Mouse (Mus musculus): Measurements from ENCODE around the gene Negr1. TPM values are rescaled to one million over a fixed set of nuclear protein-coding genes. Genes with fewer than 3 reads are reported as not detected.

The Negr1 gene
- polyA plus RNA-seq, 1 experiment from 2014 or later: not detected

DNA sequence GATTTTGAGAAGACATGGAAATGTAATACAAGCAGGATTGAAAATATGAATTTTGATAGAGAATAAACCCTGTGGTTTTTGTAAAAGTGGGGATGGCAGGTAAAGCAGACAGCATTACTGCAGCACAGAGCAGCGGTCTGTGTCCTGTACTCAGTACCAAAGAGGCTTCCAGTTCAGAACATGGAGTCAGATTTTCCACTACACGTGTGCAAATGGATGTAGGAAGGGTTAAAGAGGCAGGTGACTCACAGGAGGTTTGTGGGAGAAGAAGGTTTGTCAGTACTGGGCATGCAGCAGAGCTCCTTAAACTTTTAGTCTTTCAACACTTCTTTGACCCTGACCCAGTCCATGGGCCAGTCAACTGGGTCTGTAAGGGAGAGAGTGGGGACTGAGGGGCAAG is 409.5 kb downstream of the Negr1 start:
- Histone ChIP-seq H3K9ac (replicated peaks) (no peak overlapping the region), H3K4me3 (ENCODE audit: low read depth, low read length) (no peak overlapping the region), H3K4me2 (ENCODE audit: low read depth, low read length) (no peak overlapping the region), H3K9me3 (ENCODE audit: low read length) (no peaks in the 10 kb centered on the region), H3K27me3 (ENCODE audit: insufficient read depth, low read length) (no peaks in the 10 kb centered on the region), H3K36me3 (replicated peaks; ENCODE audit: insufficient read depth, low read length) (no peaks in the 10 kb centered on the region), H3K27ac (ENCODE audit: low read depth) (no peak overlapping the region), H3K4me1 (ENCODE audit: insufficient read depth) (no peaks in the 10 kb centered on the region)
- ATAC-seq (no peak), DNase-seq (no peak)
- no peak for TF ChIP-seq CTCF (IDR thresholded peaks at IDR 0.05; ENCODE audit: low read depth)
- 59% methylated on average over 2 of the region's 2 CpGs for WGBS (ENCODE audit: insufficient replicate concordance)

DNA sequence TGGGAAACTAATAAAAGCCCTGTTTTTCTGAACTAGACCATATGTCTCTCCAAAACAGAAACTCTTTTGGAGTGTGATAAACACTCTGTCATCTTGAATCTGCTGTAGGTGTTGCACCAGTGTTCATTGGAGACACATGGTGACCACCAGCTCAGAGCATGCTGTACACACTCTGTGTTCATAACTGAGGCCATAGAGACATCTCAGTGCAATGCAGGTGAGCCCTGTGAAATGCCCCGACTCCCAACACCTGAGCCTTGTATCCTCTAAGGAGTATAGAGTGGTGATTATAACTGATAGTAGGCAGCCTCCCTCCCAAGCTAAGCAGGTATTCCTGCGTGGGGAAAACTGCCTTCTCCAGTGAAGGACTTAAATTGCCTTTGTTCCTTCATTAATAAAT is 415.2 kb downstream of the Negr1 start:
- no peak for DNase-seq
- 60% methylated on average over 2 of the region's 2 CpGs for WGBS (ENCODE audit: insufficient replicate concordance)
- no peaks in the 10 kb centered on the region for H3K36me3 ChIP-seq (replicated peaks; ENCODE audit: insufficient read depth, low read length)

DNA sequence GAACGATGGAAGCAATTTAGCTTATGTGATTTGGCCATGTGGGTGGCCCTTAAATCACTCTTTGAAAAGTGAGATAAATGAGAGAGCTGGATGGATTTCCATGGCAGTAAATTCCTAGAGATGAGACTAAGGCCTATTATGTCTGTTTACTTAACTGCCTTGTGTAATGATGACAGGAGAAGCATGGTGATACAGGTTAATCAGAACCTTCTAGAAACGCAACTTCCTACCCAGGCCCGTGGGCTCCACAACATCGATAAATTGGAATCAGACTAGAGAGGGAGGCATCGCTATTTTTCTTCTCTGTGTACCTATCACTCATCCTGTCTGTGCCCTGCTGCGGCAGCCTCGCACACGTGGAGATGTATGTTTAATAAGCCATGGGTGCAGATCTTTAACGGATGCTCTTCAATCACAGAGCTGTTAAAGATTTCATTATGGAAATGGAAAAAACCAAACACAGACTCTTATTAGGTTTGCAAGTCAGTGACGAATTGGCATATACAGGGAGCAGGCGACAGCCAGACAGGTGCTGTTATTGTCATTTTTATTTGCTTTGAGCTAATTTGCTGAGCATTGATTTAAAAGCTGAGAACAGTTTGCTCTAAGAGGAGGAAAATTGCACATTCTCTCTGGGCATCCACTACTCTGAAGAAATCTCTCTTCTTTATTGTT is 418.6 kb downstream of the Negr1 start:
- no peak for TF ChIP-seq CTCF (IDR thresholded peaks at IDR 0.05; ENCODE audit: low read depth)
- no peak for TF ChIP-seq EP300 (IDR thresholded peaks at IDR 0.05; ENCODE audit: low read depth)
- 74% methylated on average over 11 of the region's 11 CpGs for WGBS (ENCODE audit: insufficient replicate concordance)
- Histone ChIP-seq H3K4me1 (ENCODE audit: insufficient read depth) (no peaks in the 10 kb centered on the region), H3K27me3 (ENCODE audit: insufficient read depth, low read length) (no peaks in the 10 kb centered on the region), H3K4me2 (ENCODE audit: low read depth, low read length) (no peak overlapping the region), H3K27ac (ENCODE audit: low read depth) (no peak overlapping the region), H3K9ac (replicated peaks) (no peak overlapping the region), H3K4me3 (ENCODE audit: low read depth, low read length) (no peak overlapping the region), H3K36me3 (replicated peaks; ENCODE audit: insufficient read depth, low read length) (no peaks in the 10 kb centered on the region), H3K9me3 (ENCODE audit: low read length) (no peaks in the 10 kb centered on the region)
- DNase-seq (no peak), ATAC-seq (no peak)

More for the DNA sequence above, 415.2 kb downstream of the Negr1 start:
- Histone ChIP-seq H3K9ac (replicated peaks) (no peak overlapping the region), H3K4me3 (ENCODE audit: low read depth, low read length) (no peak overlapping the region), H3K4me1 (ENCODE audit: insufficient read depth) (no peaks in the 10 kb centered on the region), H3K27me3 (ENCODE audit: insufficient read depth, low read length) (no peaks in the 10 kb centered on the region), H3K9me3 (ENCODE audit: low read length) (no peaks in the 10 kb centered on the region), H3K4me2 (ENCODE audit: low read depth, low read length) (no peak overlapping the region), H3K27ac (ENCODE audit: low read depth) (no peak overlapping the region)
- ATAC-seq: no peak
- TF ChIP-seq CTCF (IDR thresholded peaks at IDR 0.05; ENCODE audit: low read depth) (no peak), EP300 (IDR thresholded peaks at IDR 0.05; ENCODE audit: low read depth) (no peak)

DNA sequence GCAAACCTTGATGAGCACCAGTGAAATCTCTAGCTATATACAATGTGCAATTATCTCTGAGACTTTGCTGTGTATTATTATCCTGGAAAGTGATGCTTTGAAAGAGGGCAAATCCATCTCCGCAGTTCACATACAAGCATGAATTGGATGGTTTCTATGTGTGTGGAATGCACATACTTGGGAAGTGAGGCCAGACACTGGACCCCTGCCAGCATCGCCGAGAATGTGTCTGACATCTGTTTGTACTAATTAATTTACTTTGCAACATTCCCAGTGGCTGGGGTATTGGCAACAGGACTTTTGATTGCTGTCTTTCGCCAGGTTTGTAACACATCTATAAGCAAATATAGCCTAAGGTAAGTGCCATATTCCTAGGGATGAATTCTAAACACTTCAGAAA is 420.5 kb downstream of the Negr1 start:
- H3K9me3 ChIP-seq (ENCODE audit: low read length): no peaks in the 10 kb centered on the region
- no peak overlapping the region for H3K9ac ChIP-seq (replicated peaks)
- no peaks in the 10 kb centered on the region for H3K4me1 ChIP-seq (ENCODE audit: insufficient read depth)
- no peak overlapping the region for H3K4me3 ChIP-seq (ENCODE audit: low read depth, low read length)
- no peak overlapping the region for H3K27ac ChIP-seq (ENCODE audit: low read depth)
- ATAC-seq: no peak
- no peaks in the 10 kb centered on the region for H3K36me3 ChIP-seq (replicated peaks; ENCODE audit: insufficient read depth, low read length)
- H3K27me3 ChIP-seq (ENCODE audit: insufficient read depth, low read length): no peaks in the 10 kb centered on the region
- no peak overlapping the region for H3K4me2 ChIP-seq (ENCODE audit: low read depth, low read length)
- WGBS (ENCODE audit: insufficient replicate concordance): 68% methylated on average over 4 of the region's 4 CpGs
- no peak for TF ChIP-seq CTCF (IDR thresholded peaks at IDR 0.05; ENCODE audit: low read depth)
- TF ChIP-seq EP300 (IDR thresholded peaks at IDR 0.05; ENCODE audit: low read depth): no peak
- DNase-seq: no peak

DNA sequence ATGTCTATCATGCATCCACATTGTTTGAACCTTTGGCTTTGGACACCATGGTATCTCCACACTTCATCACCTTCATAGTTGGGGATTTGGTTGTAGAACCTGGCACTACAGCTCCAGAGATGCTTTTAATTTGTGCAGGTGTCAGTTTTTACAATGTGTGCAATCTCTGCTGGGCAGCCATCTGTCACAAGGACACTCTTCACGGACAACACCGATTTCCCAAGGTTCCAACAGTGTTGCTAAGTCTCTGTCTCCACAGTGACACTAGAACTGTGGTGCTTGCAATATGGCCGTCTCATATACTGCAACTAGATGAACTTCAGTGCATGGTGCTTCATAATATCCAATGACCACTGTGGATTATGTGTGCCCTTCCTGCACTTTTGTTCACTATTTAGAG is 425.5 kb downstream of the Negr1 start:
- Histone ChIP-seq H3K27me3 (ENCODE audit: insufficient read depth, low read length) (no peaks in the 10 kb centered on the region), H3K9me3 (ENCODE audit: low read length) (no peaks in the 10 kb centered on the region), H3K27ac (ENCODE audit: low read depth) (no peak overlapping the region), H3K4me1 (ENCODE audit: insufficient read depth) (no peaks in the 10 kb centered on the region), H3K4me3 (ENCODE audit: low read depth, low read length) (no peak overlapping the region), H3K4me2 (ENCODE audit: low read depth, low read length) (no peak overlapping the region), H3K36me3 (replicated peaks; ENCODE audit: insufficient read depth, low read length) (no peaks in the 10 kb centered on the region), H3K9ac (replicated peaks) (no peak overlapping the region)
- DNase-seq (no peak), ATAC-seq (no peak)
- no peak for TF ChIP-seq EP300 (IDR thresholded peaks at IDR 0.05; ENCODE audit: low read depth)
- TF ChIP-seq CTCF (IDR thresholded peaks at IDR 0.05; ENCODE audit: low read depth): no peak
- WGBS (ENCODE audit: insufficient replicate concordance): 81% methylated on average over 3 of the region's 3 CpGs

DNA sequence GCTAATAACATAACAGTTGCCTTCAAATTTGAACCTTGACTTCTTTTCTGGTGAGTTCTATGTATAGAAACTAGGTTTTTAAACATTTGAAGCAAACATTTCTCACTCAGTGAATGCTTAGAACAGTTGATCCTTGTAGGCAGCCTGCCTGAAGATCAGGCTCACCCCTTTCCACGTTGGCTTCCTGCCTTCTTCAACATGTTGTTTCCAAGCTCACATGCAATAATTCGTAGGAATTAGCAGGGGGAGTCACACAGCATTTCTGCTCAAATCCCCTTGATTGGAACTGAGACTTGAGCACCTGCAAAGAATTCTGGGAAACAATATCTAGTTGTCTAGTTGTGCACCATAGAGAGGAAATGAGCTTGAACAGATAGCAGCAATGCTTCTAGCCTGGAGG is 430.6 kb downstream of the Negr1 start:
- no peak for ATAC-seq

More for the DNA sequence above, 430.6 kb downstream of the Negr1 start:
- Histone ChIP-seq H3K27ac (ENCODE audit: low read depth) (no peak overlapping the region), H3K36me3 (replicated peaks; ENCODE audit: insufficient read depth, low read length) (no peaks in the 10 kb centered on the region), H3K9me3 (ENCODE audit: low read length) (no peaks in the 10 kb centered on the region), H3K9ac (replicated peaks) (no peak overlapping the region), H3K4me2 (ENCODE audit: low read depth, low read length) (no peak overlapping the region), H3K4me3 (ENCODE audit: low read depth, low read length) (no peak overlapping the region), H3K4me1 (ENCODE audit: insufficient read depth) (no peaks in the 10 kb centered on the region), H3K27me3 (ENCODE audit: insufficient read depth, low read length) (no peaks in the 10 kb centered on the region)
- WGBS (ENCODE audit: insufficient replicate concordance): 51% methylated on average over 2 of the region's 2 CpGs
- TF ChIP-seq EP300 (IDR thresholded peaks at IDR 0.05; ENCODE audit: low read depth) (no peak), CTCF (IDR thresholded peaks at IDR 0.05; ENCODE audit: low read depth) (no peak)
- DNase-seq: no peak

All from liver, postnatal 0 days (tissue).